Mouse (Mus musculus): ENCODE measurements around the gene Ppie. TPM values are rescaled to one million over a fixed set of nuclear protein-coding genes. Genes with fewer than 3 reads are reported as not detected.
"Not testable (repeated sequence)": the region's sequence is repeated elsewhere in the genome, so short reads cannot be mapped to it uniquely, and the experiment has no call there.

Gene Ppie
- polyA plus RNA-seq, 1 experiment = 65.0 TPM

DNA sequence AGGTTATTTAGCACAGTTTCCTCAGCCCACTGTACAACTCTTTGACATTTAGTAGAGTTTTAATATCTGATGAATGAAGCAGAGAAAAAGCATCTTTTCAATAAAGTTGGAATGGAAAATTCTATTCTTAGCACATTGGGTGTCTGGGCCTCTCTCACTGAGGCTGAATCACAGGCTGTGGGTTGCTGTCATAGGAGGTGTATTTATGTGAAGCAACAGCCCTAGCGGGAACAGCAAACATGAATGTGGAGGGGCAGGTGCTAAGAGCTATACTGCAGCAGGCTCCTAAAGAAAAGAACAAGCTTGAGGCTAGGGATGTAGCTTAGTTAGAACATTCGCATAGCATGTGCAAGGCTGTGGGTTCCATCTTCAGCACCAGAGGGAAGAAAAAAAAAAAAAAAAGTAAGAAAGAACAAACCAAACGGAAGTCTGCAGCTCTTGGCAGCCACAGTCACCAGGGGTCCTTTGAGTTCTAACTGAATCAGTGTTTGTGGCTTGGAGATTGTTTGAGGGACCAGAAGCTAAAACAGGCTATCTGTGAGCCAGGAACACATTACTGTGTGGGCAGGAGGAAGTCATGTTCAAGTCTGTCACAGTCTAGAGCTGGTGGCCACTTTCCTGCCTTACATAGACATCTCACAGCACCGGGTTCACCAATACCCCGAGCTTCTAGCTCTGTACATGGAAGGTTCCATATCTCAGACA lies 7.8 kb upstream of the Ppie start:
- Histone ChIP-seq H3K27me3 (ENCODE audit: control insufficient read depth, insufficient read depth, insufficient read length) (peaks cover 20% of the 10 kb centered on the region), H3ac (ENCODE audit: control insufficient read depth, insufficient read length) (no peak overlapping the region), H3K79me2 (ENCODE audit: control insufficient read depth, insufficient read depth) (no peaks in the 10 kb centered on the region), H3K4me3 (no peak overlapping the region), H3K36me3 (ENCODE audit: control insufficient read depth, insufficient read depth) (no peaks in the 10 kb centered on the region), H3K4me2 (ENCODE audit: low read depth) (no peak overlapping the region)
- TF ChIP-seq TCF12 (IDR thresholded peaks at IDR 0.05; ENCODE audit: insufficient read depth, poor library complexity, severe bottlenecking) (no peak), CEBPB (IDR thresholded peaks at IDR 0.05; ENCODE audit: insufficient read depth, poor library complexity, severe bottlenecking) (no peak), MYOG (IDR thresholded peaks at IDR 0.05; ENCODE audit: control insufficient read depth in 1 of 3, insufficient read depth in 1 of 3, insufficient read length in 2 of 3, low read depth in 2 of 3) (no peak)

GRCm38 (mm10) chr4:123137551-123137950 lies 2.2 kb downstream of the Ppie start:
- H3K4me3 ChIP-seq = no peak overlapping the region
- no peak overlapping the region for H3ac ChIP-seq (ENCODE audit: control insufficient read depth, insufficient read length)
- H3K36me3 ChIP-seq (ENCODE audit: control insufficient read depth, insufficient read depth) = peaks cover 24% of the 10 kb centered on the region
- H3K79me2 ChIP-seq (ENCODE audit: control insufficient read depth, insufficient read depth) = peaks cover 24% of the 10 kb centered on the region
- H3K27me3 ChIP-seq (ENCODE audit: control insufficient read depth, insufficient read depth, insufficient read length) = no peaks in the 10 kb centered on the region
- TF ChIP-seq REST (IDR thresholded peaks at IDR 0.05; ENCODE audit: insufficient read depth, insufficient read length) = no peak
- no peak for TF ChIP-seq MYOG (IDR thresholded peaks at IDR 0.05; ENCODE audit: control insufficient read depth in 1 of 3, insufficient read depth in 1 of 3, insufficient read length in 2 of 3, low read depth in 2 of 3)
- TF ChIP-seq SRF (IDR thresholded peaks at IDR 0.05; ENCODE audit: control insufficient read depth, insufficient read length, low read depth) = no peak
- TF ChIP-seq POLR2A (IDR thresholded peaks at IDR 0.05; ENCODE audit: insufficient read length, low read depth) = no peak
- TF ChIP-seq MAX (IDR thresholded peaks at IDR 0.05; ENCODE audit: low read depth) = no peak
- TF ChIP-seq E2F4 (IDR thresholded peaks at IDR 0.05; ENCODE audit: insufficient read depth) = no peak
- no peak for TF ChIP-seq TCF3 (IDR thresholded peaks at IDR 0.05; ENCODE audit: insufficient read length, low read depth)
- no peak for TF ChIP-seq USF1 (IDR thresholded peaks at IDR 0.05; ENCODE audit: low read depth)
- TF ChIP-seq TCF12 (IDR thresholded peaks at IDR 0.05; ENCODE audit: insufficient read depth, poor library complexity, severe bottlenecking) = no peak
- TF ChIP-seq CEBPB (IDR thresholded peaks at IDR 0.05; ENCODE audit: insufficient read depth, poor library complexity, severe bottlenecking) = no peak
- no peak overlapping the region for H3K4me2 ChIP-seq (ENCODE audit: low read depth)

- TF ChIP-seq MYOG (IDR thresholded peaks at IDR 0.05; ENCODE audit: control insufficient read depth in 1 of 3, insufficient read depth in 1 of 3, insufficient read length in 2 of 3, low read depth in 2 of 3) (peak in 1 of 3 experiments; percentile 2), SRF (IDR thresholded peaks at IDR 0.05; ENCODE audit: control insufficient read depth, insufficient read length, low read depth) (no peak)
- no peak overlapping the region for H3K4me3 ChIP-seq
- H3K79me2 ChIP-seq (ENCODE audit: control insufficient read depth, insufficient read depth) = no peaks in the 10 kb centered on the region
- no peaks in the 10 kb centered on the region for H3K27me3 ChIP-seq (ENCODE audit: control insufficient read depth, insufficient read depth, insufficient read length)
- H3ac ChIP-seq (ENCODE audit: control insufficient read depth, insufficient read length) = no peak overlapping the region
- H3K4me2 ChIP-seq (ENCODE audit: low read depth) = no peak overlapping the region
- peaks cover 50% of the 10 kb centered on the region for H3K36me3 ChIP-seq (ENCODE audit: control insufficient read depth, insufficient read depth)
Measured at GRCm38 (mm10) chr4:123127051-123127450, 12.7 kb downstream of the Ppie start.

GRCm38 (mm10) chr4:123126626-123127025 lies 13.1 kb downstream of the Ppie start:
- Histone ChIP-seq H3K4me2 (ENCODE audit: low read depth) (no peak overlapping the region), H3K79me2 (ENCODE audit: control insufficient read depth, insufficient read depth) (no peaks in the 10 kb centered on the region), H3K36me3 (ENCODE audit: control insufficient read depth, insufficient read depth) (peaks cover 46% of the 10 kb centered on the region), H3ac (ENCODE audit: control insufficient read depth, insufficient read length) (no peak overlapping the region), H3K27me3 (ENCODE audit: control insufficient read depth, insufficient read depth, insufficient read length) (no peaks in the 10 kb centered on the region), H3K4me3 (no peak overlapping the region)
- TF ChIP-seq REST (IDR thresholded peaks at IDR 0.05; ENCODE audit: insufficient read depth, insufficient read length) = no peak
- no peak for TF ChIP-seq E2F4 (IDR thresholded peaks at IDR 0.05; ENCODE audit: insufficient read depth)
- TF ChIP-seq POLR2A (IDR thresholded peaks at IDR 0.05; ENCODE audit: insufficient read length, low read depth) = no peak
- no peak for TF ChIP-seq TCF12 (IDR thresholded peaks at IDR 0.05; ENCODE audit: insufficient read depth, poor library complexity, severe bottlenecking)
- no peak for TF ChIP-seq TCF3 (IDR thresholded peaks at IDR 0.05; ENCODE audit: insufficient read length, low read depth)
- no peak for TF ChIP-seq POLR2AphosphoS2 (IDR thresholded peaks at IDR 0.05; ENCODE audit: insufficient read length, low read depth)
- no peak for TF ChIP-seq MYOD1 (IDR thresholded peaks at IDR 0.05; ENCODE audit: control insufficient read depth in 1 of 3, insufficient read length in 2 of 3, low read depth in 2 of 3)
- TF ChIP-seq USF1 (IDR thresholded peaks at IDR 0.05; ENCODE audit: low read depth) = no peak
- no peak for TF ChIP-seq CEBPB (IDR thresholded peaks at IDR 0.05; ENCODE audit: insufficient read depth, poor library complexity, severe bottlenecking)
- TF ChIP-seq SRF (IDR thresholded peaks at IDR 0.05; ENCODE audit: control insufficient read depth, insufficient read length, low read depth) = no peak
- no peak for TF ChIP-seq MYOG (IDR thresholded peaks at IDR 0.05; ENCODE audit: control insufficient read depth in 1 of 3, insufficient read depth in 1 of 3, insufficient read length in 2 of 3, low read depth in 2 of 3)
- no peak for TF ChIP-seq MAX (IDR thresholded peaks at IDR 0.05; ENCODE audit: low read depth)

GRCm38 (mm10) chr4:123121286-123121685 lies 18.5 kb downstream of the Ppie start:
- Histone ChIP-seq H3ac (ENCODE audit: control insufficient read depth, insufficient read length) (no peak overlapping the region), H3K4me3 (no peak overlapping the region), H3K4me2 (ENCODE audit: low read depth) (no peak overlapping the region), H3K79me2 (ENCODE audit: control insufficient read depth, insufficient read depth) (no peaks in the 10 kb centered on the region), H3K36me3 (ENCODE audit: control insufficient read depth, insufficient read depth) (peaks cover 12% of the 10 kb centered on the region), H3K27me3 (ENCODE audit: control insufficient read depth, insufficient read depth, insufficient read length) (no peaks in the 10 kb centered on the region)
- TF ChIP-seq POLR2A (IDR thresholded peaks at IDR 0.05; ENCODE audit: insufficient read length, low read depth) (no peak), TCF12 (IDR thresholded peaks at IDR 0.05; ENCODE audit: insufficient read depth, poor library complexity, severe bottlenecking) (no peak), SRF (IDR thresholded peaks at IDR 0.05; ENCODE audit: control insufficient read depth, insufficient read length, low read depth) (no peak), MYOD1 (IDR thresholded peaks at IDR 0.05; ENCODE audit: control insufficient read depth in 1 of 3, insufficient read length in 2 of 3, low read depth in 2 of 3) (no peak), MAX (IDR thresholded peaks at IDR 0.05; ENCODE audit: low read depth) (no peak), E2F4 (IDR thresholded peaks at IDR 0.05; ENCODE audit: insufficient read depth) (no peak), MYOG (IDR thresholded peaks at IDR 0.05; ENCODE audit: control insufficient read depth in 1 of 3, insufficient read depth in 1 of 3, insufficient read length in 2 of 3, low read depth in 2 of 3) (no peak), REST (IDR thresholded peaks at IDR 0.05; ENCODE audit: insufficient read depth, insufficient read length) (no peak), POLR2AphosphoS2 (IDR thresholded peaks at IDR 0.05; ENCODE audit: insufficient read length, low read depth) (no peak), TCF3 (IDR thresholded peaks at IDR 0.05; ENCODE audit: insufficient read length, low read depth) (no peak), CEBPB (IDR thresholded peaks at IDR 0.05; ENCODE audit: insufficient read depth, poor library complexity, severe bottlenecking) (no peak), USF1 (IDR thresholded peaks at IDR 0.05; ENCODE audit: low read depth) (no peak)

- H3ac ChIP-seq (ENCODE audit: control insufficient read depth, insufficient read length); H3K4me3 ChIP-seq; H3K79me2 ChIP-seq (ENCODE audit: control insufficient read depth, insufficient read depth); H3K4me2 ChIP-seq (ENCODE audit: low read depth); H3K27me3 ChIP-seq (ENCODE audit: control insufficient read depth, insufficient read depth, insufficient read length); H3K36me3 ChIP-seq (ENCODE audit: control insufficient read depth, insufficient read depth): not testable (repeated sequence)
Measured at GRCm38 (mm10) chr4:123116640-123117039, 23.1 kb downstream of the Ppie start.
